Comparison of ENCODE assay signal across 8 mouse cellular contexts in genomic region chr14:31428211-31429003, GRCm38 (mm10). TPM values are rescaled to one million over a fixed set of nuclear protein-coding genes. Genes with fewer than 3 reads are reported as not detected.
DNase-seq lines count a peak whose midpoint lies in the region; ATAC-seq and TF ChIP-seq lines count a peak whose summit lies in the region.

No protein-coding gene starts in this region.

- peak overlapping the region; percentile 57 for H3K27ac ChIP-seq in limb, embryonic 15.5 days
- no peak overlapping the region for H3K27ac ChIP-seq in limb, embryonic 10.5 days
- peak overlapping the region; percentile 69 for H3K27ac ChIP-seq in heart, embryonic 13.5 days (replicated peaks)
- H3K27ac ChIP-seq in liver, postnatal 0 days (ENCODE audit: low read depth) = peak overlapping the region; percentile 50

- no peak for ATAC-seq in limb, embryonic 15.5 days (ENCODE audit: insufficient number of reproducible peaks, low FRiP score, low TSS enrichment, low read depth)
- peak; percentile 24 for ATAC-seq in heart, embryonic 13.5 days (ENCODE audit: extremely low read depth, insufficient number of reproducible peaks, low FRiP score, low TSS enrichment)
- ATAC-seq in liver, postnatal 0 days = peak; percentile 93

- H3K9me3 ChIP-seq in limb, embryonic 15.5 days = no peaks in the 10 kb centered on the region
- no peaks in the 10 kb centered on the region for H3K9me3 ChIP-seq in limb, embryonic 10.5 days (replicated peaks)
- H3K9me3 ChIP-seq in heart, embryonic 13.5 days = peaks cover 4% of the 10 kb centered on the region; the same call in 1 of the 2 replicates
- no peaks in the 10 kb centered on the region for H3K9me3 ChIP-seq in liver, postnatal 0 days (ENCODE audit: low read length)

- DNase-seq in limb, embryonic 10.5 days (ENCODE audit: low spot score) = no peak
- DNase-seq in cerebellum, adult 9-10 months = peak; percentile 84
- peak; percentile 83 to 89 for DNase-seq in kidney, postnatal 4 days
- peak; percentile 72 for DNase-seq in liver, postnatal 0 days
- no peak for DNase-seq in thymus, postnatal 14 days
- no peak for DNase-seq in embryo, embryonic 10.5 days (ENCODE audit: low spot score)

- H3K4me3 ChIP-seq in limb, embryonic 15.5 days = no peak overlapping the region
- H3K4me3 ChIP-seq in limb, embryonic 10.5 days = no peak overlapping the region
- H3K4me3 ChIP-seq in heart, embryonic 13.5 days = peak overlapping the region; percentile 1; the same call in 1 of the 2 replicates
- no peak overlapping the region for H3K4me3 ChIP-seq in liver, postnatal 0 days (ENCODE audit: low read depth, low read length)

- H3K9ac ChIP-seq in limb, embryonic 15.5 days = no peak overlapping the region
- H3K9ac ChIP-seq in heart, embryonic 13.5 days = peak overlapping the region; percentile 13
- no peak overlapping the region for H3K9ac ChIP-seq in liver, postnatal 0 days (replicated peaks)

- H3K4me1 ChIP-seq in limb, embryonic 15.5 days = peaks cover 17% of the 10 kb centered on the region
- H3K4me1 ChIP-seq in limb, embryonic 10.5 days = peaks cover 36% of the 10 kb centered on the region
- H3K4me1 ChIP-seq in heart, embryonic 13.5 days = peaks cover 50% of the 10 kb centered on the region
- peaks cover 72% of the 10 kb centered on the region for H3K4me1 ChIP-seq in liver, postnatal 0 days (ENCODE audit: insufficient read depth)

- H3K4me2 ChIP-seq in limb, embryonic 15.5 days = no peak overlapping the region
- H3K4me2 ChIP-seq in heart, embryonic 13.5 days = peak overlapping the region; percentile 49
- no peak overlapping the region for H3K4me2 ChIP-seq in liver, postnatal 0 days (ENCODE audit: low read depth, low read length)

- no peak for TF ChIP-seq EP300 in liver, postnatal 0 days (IDR thresholded peaks at IDR 0.05; ENCODE audit: low read depth)

- no peak for TF ChIP-seq CTCF in liver, postnatal 0 days (IDR thresholded peaks at IDR 0.05; ENCODE audit: low read depth)

- no peaks in the 10 kb centered on the region for H3K27me3 ChIP-seq in limb, embryonic 15.5 days
- H3K27me3 ChIP-seq in limb, embryonic 10.5 days (ENCODE audit: low read depth, poor library complexity, severe bottlenecking) = no peaks in the 10 kb centered on the region
- no peaks in the 10 kb centered on the region for H3K27me3 ChIP-seq in heart, embryonic 13.5 days (replicated peaks)
- no peaks in the 10 kb centered on the region for H3K27me3 ChIP-seq in liver, postnatal 0 days (ENCODE audit: insufficient read depth, low read length)

- 59% methylated on average over 15 of the region's 15 CpGs for WGBS in limb, embryonic 15.5 days
- WGBS in limb, embryonic 10.5 days = 72% methylated on average over 15 of the region's 15 CpGs
- WGBS in heart, embryonic 13.5 days = 17% methylated on average over 15 of the region's 15 CpGs
- 47% methylated on average over 15 of the region's 15 CpGs for WGBS in liver, postnatal 0 days (ENCODE audit: insufficient replicate concordance)

- peaks cover 12% of the 10 kb centered on the region for H3K36me3 ChIP-seq in limb, embryonic 15.5 days
- peaks cover 86% of the 10 kb centered on the region for H3K36me3 ChIP-seq in limb, embryonic 10.5 days
- H3K36me3 ChIP-seq in heart, embryonic 13.5 days = peaks cover 19% of the 10 kb centered on the region
- H3K36me3 ChIP-seq in liver, postnatal 0 days (replicated peaks; ENCODE audit: insufficient read depth, low read length) = peaks cover 21% of the 10 kb centered on the region

RNA-seq across cellular contexts. Expression of gene Sh3bp5, which starts 7.5 kb away (rescaled TPM):
- 33.8 and 34.4 TPM in 2 replicates for polyA plus RNA-seq in limb, embryonic 15.5 days (2015; fragmentation: Nextera tagmentation; extraction: Ambion mirVana)
- 43.0 and 47.9 TPM in 2 replicates for polyA plus RNA-seq in limb, embryonic 10.5 days (2016; fragmentation: Nextera tagmentation; extraction: Ambion mirVana)
- polyA plus RNA-seq in heart, embryonic 13.5 days (2015; fragmentation: Nextera tagmentation; extraction: Ambion mirVana) = 26.7 and 28.2 TPM in 2 replicates
- 29.7 and 31.8 TPM in 2 replicates for polyA plus RNA-seq in liver, postnatal 0 days (2015; fragmentation: Nextera tagmentation; extraction: Ambion mirVana)

Comparison
In these comparisons a context has a peak if more than half of its experiments do, and no peak if none do; other contexts are left out.
1. DNase-seq: peak in cerebellum, adult 9-10 months (single experiment), kidney, postnatal 4 days (2 of 2) and liver, postnatal 0 days (single experiment); none in limb, embryonic 10.5 days (single experiment), thymus, postnatal 14 days (single experiment) and embryo, embryonic 10.5 days (single experiment).